Mouse (Mus musculus) olfactory bulb, adult 2 months (tissue): ENCODE data around the gene Prnd.

Experiments used
- CTCF ChIP-seq: fragments of 200-500 bp; IDR thresholded peaks from 2 replicates; pipeline ENCODE4 v1.5.1; 2012; ENCODE audit warnings: low read depth, mild to moderate bottlenecking, low read length, moderate library complexity; ENCODE audit not compliant: insufficient read depth
- POLR2A ChIP-seq: fragments of 200-500 bp; IDR thresholded peaks from 2 replicates; pipeline ENCODE4 v1.6.1; 2012; ENCODE audit warnings: mild to moderate bottlenecking, low read depth, low read length, moderate library complexity; ENCODE audit not compliant: insufficient read depth

GRCm38 (mm10) chr2:131908906-131909305, 41.8 kb upstream of the Prnd start:
- TF ChIP-seq CTCF (no peak), POLR2A (no peak)
